Comparison of ENCODE assay signal across 8 mouse cellular contexts in genomic region chr10:38121911-38122573, GRCm38 (mm10).
A peak's percentile ranks its signal among the peaks of the same experiment; 100 is the strongest.
DNase-seq lines count a peak whose midpoint lies in the region; ATAC-seq and TF ChIP-seq lines count a peak whose summit lies in the region.

No protein-coding gene starts in this region.

- no peaks in the 10 kb centered on the region for H3K9me3 ChIP-seq in forebrain, embryonic 10.5 days
- H3K9me3 ChIP-seq in forebrain, embryonic 15.5 days: no peaks in the 10 kb centered on the region

- TF ChIP-seq POLR2A in lung, adult 2 months (IDR thresholded peaks at IDR 0.05; ENCODE audit: borderline replicate concordance, extremely low read depth, low read depth, low read length): no peak

- no peak overlapping the region for H3K4me3 ChIP-seq in forebrain, embryonic 10.5 days
- H3K4me3 ChIP-seq in forebrain, embryonic 15.5 days: no peak overlapping the region
- H3K4me3 ChIP-seq in lung, adult 2 months (replicated peaks; ENCODE audit: extremely low read depth, low read depth, low read length): no peak overlapping the region

- DNase-seq in forebrain, embryonic 10.5 days (ENCODE audit: extremely low spot score, low spot score): peak; percentile 21
- DNase-seq in lung, adult 18-20 months: peak; percentile 18 to 19
- no peak for DNase-seq in lung, adult 2 months
- peak; percentile 66 to 72 for DNase-seq in heart, adult 9 months (ENCODE audit: low spot score in 2 of 2)
- peak; percentile 14 to 32 for DNase-seq in lung, postnatal 4 days
- DNase-seq in spleen, postnatal 36 days (ENCODE audit: low spot score in 2 of 2): no peak
- DNase-seq in urinary bladder, postnatal 14 days (ENCODE audit: low spot score): no peak

- no peak overlapping the region for H3K27ac ChIP-seq in forebrain, embryonic 10.5 days
- no peak overlapping the region for H3K27ac ChIP-seq in forebrain, embryonic 15.5 days (replicated peaks)

- no peak overlapping the region for H3K9ac ChIP-seq in forebrain, embryonic 15.5 days (replicated peaks)

- TF ChIP-seq CTCF in lung, adult 2 months (IDR thresholded peaks at IDR 0.05; ENCODE audit: insufficient read depth, low read length): no peak

- no peaks in the 10 kb centered on the region for H3K27me3 ChIP-seq in forebrain, embryonic 10.5 days (ENCODE audit: poor library complexity, severe bottlenecking)
- no peaks in the 10 kb centered on the region for H3K27me3 ChIP-seq in forebrain, embryonic 15.5 days

- WGBS in forebrain, embryonic 10.5 days: 72% methylated on average over 3 of the region's 3 CpGs
- 81% methylated on average over 3 of the region's 3 CpGs for WGBS in forebrain, embryonic 15.5 days
- WGBS in lung, adult 2 months: 58% methylated on average over 3 of the region's 3 CpGs

- H3K4me2 ChIP-seq in forebrain, embryonic 15.5 days (replicated peaks): no peak overlapping the region

- ATAC-seq in forebrain, embryonic 15.5 days (replicated peaks): no peak

- no peaks in the 10 kb centered on the region for H3K4me1 ChIP-seq in forebrain, embryonic 10.5 days
- no peaks in the 10 kb centered on the region for H3K4me1 ChIP-seq in forebrain, embryonic 15.5 days
- H3K4me1 ChIP-seq in lung, adult 2 months (ENCODE audit: control insufficient read depth, insufficient read depth, low read length): no peaks in the 10 kb centered on the region

- H3K36me3 ChIP-seq in forebrain, embryonic 10.5 days (replicated peaks): no peaks in the 10 kb centered on the region
- H3K36me3 ChIP-seq in forebrain, embryonic 15.5 days: no peaks in the 10 kb centered on the region

Comparison
In these comparisons a context has a peak if more than half of its experiments do, and no peak if none do; other contexts are left out.
1. DNase-seq: peak in forebrain, embryonic 10.5 days (single experiment), lung, adult 18-20 months (2 of 2), heart, adult 9 months (2 of 2) and lung, postnatal 4 days (2 of 2); none in lung, adult 2 months (single experiment), spleen, postnatal 36 days (0 of 2) and urinary bladder, postnatal 14 days (single experiment).